Mouse (Mus musculus) layer of hippocampus, adult 9-11 months (tissue): Measurements from ENCODE around the gene Aifm2.
A peak's percentile ranks its signal among the peaks of the same experiment; 100 is the strongest.

Source experiments
- DNase-seq: peaks from one replicate; pipeline ENCODE4 v3.0.0; 2022

Gene Aifm2

GRCm38 (mm10) chr10:61714771-61715461, at the start of gene Aifm2:
TSS of gene Aifm2 (plus strand) at chr10:61715263.
- DNase-seq, result peak; percentile 17

- DNase-seq, result no peak
Measured at GRCm38 (mm10) chr10:61665651-61666050, 49.4 kb upstream of the Aifm2 start.

GRCm38 (mm10) chr10:61669289-61669688, 45.8 kb upstream of the Aifm2 start:
- DNase-seq, result no peak

- no peak for DNase-seq
Measured at GRCm38 (mm10) chr10:61669896-61670295, 45.2 kb upstream of the Aifm2 start.

GRCm38 (mm10) chr10:61670758-61671157, 44.3 kb upstream of the Aifm2 start:
- no peak for DNase-seq

- no peak for DNase-seq
Measured at GRCm38 (mm10) chr10:61675935-61676334, 39.1 kb upstream of the Aifm2 start.

GRCm38 (mm10) chr10:61679545-61679944, 35.5 kb upstream of the Aifm2 start:
- DNase-seq, result no peak

- DNase-seq, result peak; percentile 98
Measured at GRCm38 (mm10) chr10:61680015-61680913, 34.8 kb upstream of the Aifm2 start, which contains the start of gene Sar1a. TSS of gene Sar1a (plus strand) at chr10:61680299.

- no peak for DNase-seq
Measured at GRCm38 (mm10) chr10:61689405-61689804, 25.7 kb upstream of the Aifm2 start.

GRCm38 (mm10) chr10:61693563-61693962, 21.5 kb upstream of the Aifm2 start:
- DNase-seq, result no peak

- peak; percentile 98 for DNase-seq
Measured at GRCm38 (mm10) chr10:61694870-61695670, 20.0 kb upstream of the Aifm2 start, which contains the start of gene Tysnd1. TSS of gene Tysnd1 (plus strand) at chr10:61695514.

- no peak for DNase-seq
Measured at GRCm38 (mm10) chr10:61695703-61696559, 19.1 kb upstream of the Aifm2 start.

- DNase-seq, result no peak
Measured at GRCm38 (mm10) chr10:61696560-61696823, 18.6 kb upstream of the Aifm2 start.

GRCm38 (mm10) chr10:61697028-61697427, 18.0 kb upstream of the Aifm2 start:
- DNase-seq, result no peak

- DNase-seq, result no peak
Measured at GRCm38 (mm10) chr10:61704663-61705062, 10.4 kb upstream of the Aifm2 start.

GRCm38 (mm10) chr10:61706412-61707375, 8.4 kb upstream of the Aifm2 start:
- DNase-seq, result no peak

GRCm38 (mm10) chr10:61713601-61714000, 1.5 kb upstream of the Aifm2 start:
- DNase-seq, result no peak

- no peak for DNase-seq
Measured at GRCm38 (mm10) chr10:61714146-61714545, 917 bp upstream of the Aifm2 start.

- DNase-seq, result no peak
Measured at GRCm38 (mm10) chr10:61715462-61715837, 387 bp downstream of the Aifm2 start.

- DNase-seq, result no peak
Measured at GRCm38 (mm10) chr10:61715996-61716864, 1.2 kb downstream of the Aifm2 start.
